Mouse (Mus musculus): ENCODE data around the gene Runx3. TPM values are rescaled to one million over a fixed set of nuclear protein-coding genes. Genes with fewer than 3 reads are reported as not detected.
A peak's percentile ranks its signal among the peaks of the same experiment; 100 is the strongest.

Runx3 gene
- polyA plus RNA-seq, 1 experiment from 2014 or later: 0.09 TPM

GRCm38 (mm10) chr4:135092871-135093270, 27.6 kb upstream of the Runx3 start:
- no peaks in the 10 kb centered on the region for H3K36me3 ChIP-seq
- DNase-seq (ENCODE audit: low spot score): no peak

GRCm38 (mm10) chr4:135095693-135096092, 24.8 kb upstream of the Runx3 start:
- H3K27ac ChIP-seq: no peak overlapping the region
- 74% methylated on average over 8 of the region's 8 CpGs for WGBS
- no peak for DNase-seq (ENCODE audit: low spot score)
- 0 out of 2 replicates have a peak, but pooled peaks cover 3% of the 10 kb centered on the region for H3K27me3 ChIP-seq (ENCODE audit: insufficient read depth, poor library complexity, severe bottlenecking)
- H3K9me3 ChIP-seq: no peaks in the 10 kb centered on the region
- H3K4me1 ChIP-seq (replicated peaks): no peaks in the 10 kb centered on the region; the same call in 1 of the 2 replicates
- no peak overlapping the region for H3K4me3 ChIP-seq
- H3K36me3 ChIP-seq: no peaks in the 10 kb centered on the region

More at GRCm38 (mm10) chr4:135092871-135093270, 27.6 kb upstream of the Runx3 start:
- Histone ChIP-seq H3K4me3 (no peak overlapping the region), H3K4me1 (replicated peaks) (peaks cover 10% of the 10 kb centered on the region), H3K9me3 (no peaks in the 10 kb centered on the region), H3K27ac (no peak overlapping the region), H3K27me3 (ENCODE audit: insufficient read depth, poor library complexity, severe bottlenecking) (peaks cover 3% of the 10 kb centered on the region; the same call in 1 of the 2 replicates)
- 88% methylated on average over 3 of the region's 3 CpGs for WGBS

GRCm38 (mm10) chr4:135097910-135098891, 22.3 kb upstream of the Runx3 start:
- H3K4me1 ChIP-seq (replicated peaks): no peaks in the 10 kb centered on the region; the same call in 1 of the 2 replicates
- no peaks in the 10 kb centered on the region for H3K36me3 ChIP-seq
- 86% methylated on average over 17 of the region's 17 CpGs for WGBS
- peaks cover 10% of the 10 kb centered on the region; the same call in 1 of the 2 replicates for H3K27me3 ChIP-seq (ENCODE audit: insufficient read depth, poor library complexity, severe bottlenecking)
- H3K27ac ChIP-seq: no peak overlapping the region
- DNase-seq (ENCODE audit: low spot score): no peak
- H3K9me3 ChIP-seq: no peaks in the 10 kb centered on the region
- H3K4me3 ChIP-seq: no peak overlapping the region

GRCm38 (mm10) chr4:135102019-135102740, 18.3 kb upstream of the Runx3 start:
- no peaks in the 10 kb centered on the region for H3K9me3 ChIP-seq
- H3K27ac ChIP-seq: no peak overlapping the region
- 87% methylated on average over 13 of the region's 13 CpGs for WGBS
- DNase-seq (ENCODE audit: low spot score): no peak
- peaks cover 7% of the 10 kb centered on the region for H3K4me1 ChIP-seq (replicated peaks)
- no peaks in the 10 kb centered on the region for H3K36me3 ChIP-seq
- peaks cover 20% of the 10 kb centered on the region; the same call in 1 of the 2 replicates for H3K27me3 ChIP-seq (ENCODE audit: insufficient read depth, poor library complexity, severe bottlenecking)
- no peak overlapping the region for H3K4me3 ChIP-seq

GRCm38 (mm10) chr4:135102761-135103160, 17.7 kb upstream of the Runx3 start:
- no peaks in the 10 kb centered on the region for H3K9me3 ChIP-seq
- 57% methylated on average over 4 of the region's 4 CpGs for WGBS
- peaks cover 7% of the 10 kb centered on the region for H3K4me1 ChIP-seq (replicated peaks)
- H3K36me3 ChIP-seq: no peaks in the 10 kb centered on the region
- H3K27me3 ChIP-seq (ENCODE audit: insufficient read depth, poor library complexity, severe bottlenecking): peaks cover 20% of the 10 kb centered on the region; the same call in 1 of the 2 replicates
- no peak overlapping the region for H3K27ac ChIP-seq
- H3K4me3 ChIP-seq: no peak overlapping the region
- DNase-seq (ENCODE audit: low spot score): no peak

GRCm38 (mm10) chr4:135103800-135104199, 16.7 kb upstream of the Runx3 start:
- Histone ChIP-seq H3K9me3 (no peaks in the 10 kb centered on the region), H3K4me3 (no peak overlapping the region), H3K4me1 (replicated peaks) (peaks cover 7% of the 10 kb centered on the region), H3K36me3 (no peaks in the 10 kb centered on the region), H3K27ac (no peak overlapping the region), H3K27me3 (ENCODE audit: insufficient read depth, poor library complexity, severe bottlenecking) (peaks cover 20% of the 10 kb centered on the region; the same call in 1 of the 2 replicates)
- no peak for DNase-seq (ENCODE audit: low spot score)
- WGBS: 69% methylated on average over 5 of the region's 5 CpGs

- peaks cover 3% of the 10 kb centered on the region; the same call in 1 of the 2 replicates for H3K9me3 ChIP-seq
- WGBS: 54% methylated on average over 4 of the region's 4 CpGs
- no peak overlapping the region for H3K4me3 ChIP-seq
- no peaks in the 10 kb centered on the region for H3K36me3 ChIP-seq
- peaks cover 7% of the 10 kb centered on the region for H3K4me1 ChIP-seq (replicated peaks)
- DNase-seq (ENCODE audit: low spot score): no peak
- H3K27ac ChIP-seq: no peak overlapping the region
- H3K27me3 ChIP-seq (ENCODE audit: insufficient read depth, poor library complexity, severe bottlenecking): peaks cover 17% of the 10 kb centered on the region; the same call in 1 of the 2 replicates
Measured at GRCm38 (mm10) chr4:135106968-135107367, 13.5 kb upstream of the Runx3 start.

GRCm38 (mm10) chr4:135108666-135109065, 11.8 kb upstream of the Runx3 start:
- no peak for DNase-seq (ENCODE audit: low spot score)
- Histone ChIP-seq H3K36me3 (no peaks in the 10 kb centered on the region), H3K27ac (no peak overlapping the region), H3K9me3 (peaks cover 9% of the 10 kb centered on the region; the same call in 1 of the 2 replicates), H3K4me3 (no peak overlapping the region), H3K4me1 (replicated peaks) (peaks cover 7% of the 10 kb centered on the region), H3K27me3 (ENCODE audit: insufficient read depth, poor library complexity, severe bottlenecking) (0 out of 2 replicates have a peak, but pooled peaks cover 10% of the 10 kb centered on the region)
- WGBS: 72% methylated on average over 3 of the region's 3 CpGs

- no peak overlapping the region for H3K27ac ChIP-seq
- peaks cover 9% of the 10 kb centered on the region; the same call in 1 of the 2 replicates for H3K9me3 ChIP-seq
- H3K4me3 ChIP-seq: no peak overlapping the region
- DNase-seq (ENCODE audit: low spot score): no peak
- WGBS: 87% methylated on average over 8 of the region's 8 CpGs
- H3K27me3 ChIP-seq (ENCODE audit: insufficient read depth, poor library complexity, severe bottlenecking): 0 out of 2 replicates have a peak, but pooled peaks cover 4% of the 10 kb centered on the region
- no peaks in the 10 kb centered on the region for H3K36me3 ChIP-seq
- H3K4me1 ChIP-seq (replicated peaks): peaks cover 27% of the 10 kb centered on the region
Measured at GRCm38 (mm10) chr4:135113656-135114055, 6.8 kb upstream of the Runx3 start.

GRCm38 (mm10) chr4:135114301-135114700, 6.2 kb upstream of the Runx3 start:
- Histone ChIP-seq H3K9me3 (peaks cover 9% of the 10 kb centered on the region; the same call in 1 of the 2 replicates), H3K27me3 (ENCODE audit: insufficient read depth, poor library complexity, severe bottlenecking) (0 out of 2 replicates have a peak, but pooled peaks cover 4% of the 10 kb centered on the region), H3K4me3 (no peak overlapping the region), H3K36me3 (no peaks in the 10 kb centered on the region), H3K4me1 (replicated peaks) (peaks cover 27% of the 10 kb centered on the region), H3K27ac (no peak overlapping the region)
- DNase-seq (ENCODE audit: low spot score): no peak
- WGBS: 88% methylated on average over 10 of the region's 10 CpGs

- peak overlapping the region; percentile 40 for H3K27ac ChIP-seq
- peaks cover 9% of the 10 kb centered on the region; the same call in 1 of the 2 replicates for H3K9me3 ChIP-seq
- 57% methylated on average over 14 of the region's 14 CpGs for WGBS
- peaks cover 9% of the 10 kb centered on the region; the same call in 1 of the 2 replicates for H3K27me3 ChIP-seq (ENCODE audit: insufficient read depth, poor library complexity, severe bottlenecking)
- H3K4me3 ChIP-seq: no peak overlapping the region
- no peak for DNase-seq (ENCODE audit: low spot score)
- peaks cover 36% of the 10 kb centered on the region for H3K4me1 ChIP-seq (replicated peaks)
- H3K36me3 ChIP-seq: no peaks in the 10 kb centered on the region
Measured at GRCm38 (mm10) chr4:135115426-135116170, 4.9 kb upstream of the Runx3 start.

- Histone ChIP-seq H3K27me3 (ENCODE audit: insufficient read depth, poor library complexity, severe bottlenecking) (peaks cover 13% of the 10 kb centered on the region; the same call in 1 of the 2 replicates), H3K27ac (no peak overlapping the region), H3K9me3 (peaks cover 9% of the 10 kb centered on the region; the same call in 1 of the 2 replicates), H3K4me3 (no peak overlapping the region), H3K36me3 (no peaks in the 10 kb centered on the region), H3K4me1 (replicated peaks) (peaks cover 36% of the 10 kb centered on the region)
- DNase-seq (ENCODE audit: low spot score): no peak
- WGBS: 60% methylated on average over 5 of the region's 5 CpGs
Measured at GRCm38 (mm10) chr4:135116391-135116790, 4.1 kb upstream of the Runx3 start.
